Mouse (Mus musculus) stomach, postnatal 0 days (tissue): Measurements from ENCODE around the gene Actn1.

ENCODE experiments used
- CTCF ChIP-seq: IDR thresholded peaks from 2 replicates; pipeline ENCODE4 v1.5.1; 2016; ENCODE audit warnings: antibody characterized with exemption, low read depth, mild to moderate bottlenecking, moderate library complexity
- EP300 ChIP-seq: optimal IDR thresholded peaks from 2 replicates; pipeline ENCODE3; 2016; ENCODE audit warnings: antibody characterized with exemption

DNA sequence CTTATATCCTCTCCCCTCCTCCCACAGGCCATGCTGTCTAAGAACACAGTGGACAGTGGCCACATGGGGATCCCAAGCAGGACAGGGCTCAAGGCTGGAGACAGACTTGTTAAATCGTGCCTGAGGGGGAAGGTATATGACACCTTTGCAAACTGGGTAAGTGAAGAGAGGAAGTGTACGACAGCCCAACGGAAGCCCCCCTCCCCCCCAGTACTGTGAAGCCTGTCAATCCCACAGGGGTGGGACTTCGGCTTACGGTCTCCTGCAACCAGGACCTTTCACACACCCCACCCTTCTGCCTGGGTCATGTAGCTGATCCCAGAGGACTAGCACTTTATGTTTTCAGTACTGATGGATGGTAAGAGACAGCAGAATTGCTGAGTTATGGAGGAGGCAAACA lies 68.4 kb downstream of the Actn1 start:
- TF ChIP-seq CTCF: no peak
- TF ChIP-seq EP300: no peak
